In the genomic region with DNA sequence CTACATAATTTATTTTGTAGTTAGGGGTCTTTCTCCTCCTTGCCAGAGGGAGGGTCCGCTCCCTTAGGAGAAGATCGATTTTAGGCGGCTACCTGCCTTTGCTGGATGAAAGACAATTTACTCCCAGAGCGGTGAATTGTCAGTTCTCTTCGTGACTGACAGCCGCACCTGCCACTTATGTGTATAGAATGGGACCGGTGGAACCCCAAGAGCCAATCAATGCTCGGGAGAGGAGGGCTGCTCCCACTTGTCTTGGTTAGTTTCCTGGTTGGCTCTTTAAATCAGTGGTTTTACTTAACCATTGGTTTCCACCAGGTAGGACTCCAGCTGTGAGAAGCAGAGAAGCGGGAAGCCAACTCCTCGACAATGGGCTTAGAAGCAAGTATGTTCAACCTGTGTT, we compare ENCODE assay signal across 8 mouse cellular contexts. TPM values are rescaled to one million over a fixed set of nuclear protein-coding genes. Genes with fewer than 3 reads are reported as not detected.
DNase-seq lines count a peak whose midpoint lies in the region; ATAC-seq and TF ChIP-seq lines count a peak whose summit lies in the region.

No protein-coding gene starts in this region.

- 0 out of 2 replicates have a peak, but pooled peaks have one; percentile 37 for TF ChIP-seq POLR2A in cortical plate, adult 2 months (IDR thresholded peaks at IDR 0.05; ENCODE audit: extremely low read depth, insufficient read depth, low read length)
- TF ChIP-seq POLR2A in limb, embryonic 14.5 days (IDR thresholded peaks at IDR 0.05; ENCODE audit: borderline replicate concordance, extremely low read depth, insufficient read depth, insufficient read length), result no peak

- TF ChIP-seq CTCF in cortical plate, adult 2 months (IDR thresholded peaks at IDR 0.05; ENCODE audit: extremely low read depth, insufficient read depth, low read length), result no peak
- no peak for TF ChIP-seq CTCF in midbrain, postnatal 0 days (IDR thresholded peaks at IDR 0.05)

- 7% methylated on average over 10 of the region's 10 CpGs for WGBS in heart, embryonic 11.5 days (ENCODE audit: insufficient replicate concordance)
- WGBS in kidney, embryonic 16.5 days, result 9% methylated on average over 10 of the region's 10 CpGs
- WGBS in limb, embryonic 14.5 days, result 7% methylated on average over 10 of the region's 10 CpGs
- WGBS in midbrain, postnatal 0 days, result 4% methylated on average over 10 of the region's 10 CpGs

- 0 out of 2 replicates have a peak, but pooled peaks cover 3% of the 10 kb centered on the region for H3K27me3 ChIP-seq in heart, embryonic 11.5 days (ENCODE audit: control insufficient read depth, insufficient read depth, low read length)
- 0 out of 2 replicates have a peak, but pooled peaks cover 9% of the 10 kb centered on the region for H3K27me3 ChIP-seq in kidney, embryonic 16.5 days (ENCODE audit: insufficient read depth, low read length)
- H3K27me3 ChIP-seq in limb, embryonic 14.5 days (ENCODE audit: control insufficient read depth, insufficient read depth, low read length), result peaks cover 4% of the 10 kb centered on the region; the same call in 1 of the 2 replicates
- no peaks in the 10 kb centered on the region for H3K27me3 ChIP-seq in midbrain, postnatal 0 days (ENCODE audit: insufficient read depth, low read length)

- H3K36me3 ChIP-seq in heart, embryonic 11.5 days (ENCODE audit: control insufficient read depth, insufficient read depth, low read length), result no peaks in the 10 kb centered on the region
- H3K36me3 ChIP-seq in kidney, embryonic 16.5 days (ENCODE audit: insufficient read depth, low read length), result no peaks in the 10 kb centered on the region
- no peaks in the 10 kb centered on the region for H3K36me3 ChIP-seq in limb, embryonic 14.5 days (ENCODE audit: control insufficient read depth, insufficient read depth, low read length)
- no peaks in the 10 kb centered on the region for H3K36me3 ChIP-seq in midbrain, postnatal 0 days (ENCODE audit: insufficient read depth, low read length)

- no peak for ATAC-seq in heart, embryonic 11.5 days (replicated peaks; ENCODE audit: insufficient number of reproducible peaks, low FRiP score, low TSS enrichment)
- peak; percentile 56; the same call in 1 of the 2 replicates for ATAC-seq in kidney, embryonic 16.5 days (ENCODE audit: low FRiP score, low TSS enrichment)
- ATAC-seq in limb, embryonic 14.5 days (ENCODE audit: low FRiP score, low read depth), result no peak
- peak; percentile 80 for ATAC-seq in midbrain, postnatal 0 days (ENCODE audit: low FRiP score)
- ATAC-seq in granulocyte monocyte progenitor cell, adult 5-6 weeks (replicated peaks; ENCODE audit: poor library complexity, severe bottlenecking), result no peak

- no peaks in the 10 kb centered on the region for H3K9me3 ChIP-seq in heart, embryonic 11.5 days (replicated peaks; ENCODE audit: control insufficient read depth, low read length)
- no peaks in the 10 kb centered on the region for H3K9me3 ChIP-seq in kidney, embryonic 16.5 days (ENCODE audit: low read length)
- no peaks in the 10 kb centered on the region for H3K9me3 ChIP-seq in limb, embryonic 14.5 days (ENCODE audit: control insufficient read depth, low read length)
- no peaks in the 10 kb centered on the region for H3K9me3 ChIP-seq in midbrain, postnatal 0 days (ENCODE audit: low read length)

- H3K27ac ChIP-seq in cortical plate, adult 2 months (ENCODE audit: insufficient read depth, low read length), result no peak overlapping the region
- H3K27ac ChIP-seq in heart, embryonic 11.5 days (ENCODE audit: low read depth, low read length), result no peak overlapping the region
- no peak overlapping the region for H3K27ac ChIP-seq in kidney, embryonic 16.5 days (ENCODE audit: low read length)
- no peak overlapping the region for H3K27ac ChIP-seq in limb, embryonic 14.5 days (replicated peaks; ENCODE audit: low read depth, low read length)
- peak overlapping the region; percentile 81 for H3K27ac ChIP-seq in midbrain, postnatal 0 days (ENCODE audit: low read depth, low read length)

- peak overlapping the region; percentile 52 for H3K4me3 ChIP-seq in cortical plate, adult 2 months (ENCODE audit: insufficient read depth, low read length)
- peak overlapping the region; percentile 71 for H3K4me3 ChIP-seq in heart, embryonic 11.5 days (ENCODE audit: low read depth, low read length)
- H3K4me3 ChIP-seq in kidney, embryonic 16.5 days (ENCODE audit: low read length), result peak overlapping the region; percentile 82
- peak overlapping the region; percentile 67 for H3K4me3 ChIP-seq in limb, embryonic 14.5 days (replicated peaks; ENCODE audit: low read length)
- H3K4me3 ChIP-seq in midbrain, postnatal 0 days (ENCODE audit: low read depth, low read length), result peak overlapping the region; percentile 85

- peak overlapping the region; percentile 94 for H3K4me2 ChIP-seq in heart, embryonic 11.5 days
- peak overlapping the region; percentile 98 for H3K4me2 ChIP-seq in kidney, embryonic 16.5 days (replicated peaks; ENCODE audit: low read depth, low read length)
- peak overlapping the region; percentile 99 for H3K4me2 ChIP-seq in limb, embryonic 14.5 days (replicated peaks; ENCODE audit: low read depth, low read length, severe bottlenecking)
- peak overlapping the region; percentile 48 for H3K4me2 ChIP-seq in midbrain, postnatal 0 days (ENCODE audit: low read depth, low read length, poor library complexity, severe bottlenecking)

- no peak overlapping the region for H3K9ac ChIP-seq in heart, embryonic 11.5 days (ENCODE audit: low read depth, low read length)
- no peak overlapping the region for H3K9ac ChIP-seq in kidney, embryonic 16.5 days (replicated peaks; ENCODE audit: low read length)
- H3K9ac ChIP-seq in limb, embryonic 14.5 days (ENCODE audit: low read depth, low read length, severe bottlenecking), result no peak overlapping the region
- peak overlapping the region; percentile 89 for H3K9ac ChIP-seq in midbrain, postnatal 0 days (replicated peaks; ENCODE audit: low read length, poor library complexity, severe bottlenecking)

- peaks cover 2% of the 10 kb centered on the region; the same call in 1 of the 2 replicates for H3K4me1 ChIP-seq in cortical plate, adult 2 months (ENCODE audit: control insufficient read depth, insufficient read depth, low read length)
- H3K4me1 ChIP-seq in heart, embryonic 11.5 days (ENCODE audit: control insufficient read depth, insufficient read depth, low read length), result no peaks in the 10 kb centered on the region
- H3K4me1 ChIP-seq in kidney, embryonic 16.5 days (ENCODE audit: insufficient read depth, low read length), result peaks cover 9% of the 10 kb centered on the region; the same call in 1 of the 2 replicates
- peaks cover 5% of the 10 kb centered on the region; the same call in 1 of the 2 replicates for H3K4me1 ChIP-seq in limb, embryonic 14.5 days (ENCODE audit: control insufficient read depth, insufficient read depth, low read length)
- peaks cover 13% of the 10 kb centered on the region; the same call in 1 of the 2 replicates for H3K4me1 ChIP-seq in midbrain, postnatal 0 days (ENCODE audit: insufficient read depth, low read length)

- DNase-seq in R1 (ENCODE audit: low read depth, low spot score), result peak; percentile 95
- peak; percentile 22 for DNase-seq in limb, embryonic 14.5 days (ENCODE audit: low spot score)
- peak; percentile 92 for DNase-seq in midbrain, postnatal 0 days (ENCODE audit: low spot score)
- DNase-seq in urinary bladder, postnatal 36 days (ENCODE audit: low spot score in 2 of 2), result peak; percentile 24 to 39

RNA-seq across cellular contexts. Expression of gene Erc2, which starts 1.1 kb away (rescaled TPM):
- 73.6 and 77.8 TPM in 2 replicates for polyA plus RNA-seq in cortical plate, adult 2 months (2012; rRNA removed)
- polyA plus RNA-seq in heart, embryonic 11.5 days (2014; fragmentation: Nextera tagmentation; extraction: Ambion mirVana), result 5.1 and 6.2 TPM in 2 replicates
- 4.9 and 7.3 TPM in 2 replicates for polyA plus RNA-seq in kidney, embryonic 16.5 days (2015; fragmentation: Nextera tagmentation; extraction: Ambion mirVana)
- 4.3 and 4.9 TPM in 2 replicates for polyA plus RNA-seq in limb, embryonic 14.5 days (2012; rRNA removed)
- 6.5 and 8.6 TPM in 2 replicates for polyA plus RNA-seq in limb, embryonic 14.5 days (2014; fragmentation: Nextera tagmentation; extraction: Ambion mirVana)
- total RNA-seq in midbrain, postnatal 0 days (2014; rRNA removed), result 94.0 and 128 TPM in 2 replicates
- polyA plus RNA-seq in midbrain, postnatal 0 days (2015; fragmentation: Nextera tagmentation; extraction: Ambion mirVana), result 100 and 119 TPM in 2 replicates
- not detected in 2 replicates for total RNA-seq in granulocyte monocyte progenitor cell, adult 5-6 weeks (2014; fragmentation: Nextera tagmentation)
- not detected in 2 replicates for total RNA-seq in granulocyte monocyte progenitor cell, adult 5-6 weeks (2017)

Comparison
In these comparisons a context has a peak if more than half of its experiments do, and no peak if none do; other contexts are left out.
1. DNase-seq: peak in every context shown above with its lines; median percentile 95 in R1; 92 in midbrain, postnatal 0 days; 32 in urinary bladder, postnatal 36 days; 22 in limb, embryonic 14.5 days.
2. ATAC-seq: peak in kidney, embryonic 16.5 days (single experiment) and midbrain, postnatal 0 days (single experiment); none in heart, embryonic 11.5 days (single experiment), limb, embryonic 14.5 days (single experiment) and granulocyte monocyte progenitor cell, adult 5-6 weeks (single experiment).
3. H3K4me2 ChIP-seq: peak in every context shown above with its lines; median percentile 99 in limb, embryonic 14.5 days; 98 in kidney, embryonic 16.5 days; 94 in heart, embryonic 11.5 days; 48 in midbrain, postnatal 0 days.
4. Peak in every context shown above with its lines, with median percentiles within 50 percentile points of each other: H3K4me3 ChIP-seq.